Mouse (Mus musculus) E14TG2a.4 (cell line): ENCODE measurements around the gene Lrrc66.

ENCODE experiments used
- CTCF ChIP-seq: conservative IDR thresholded peaks from 2 replicates; pipeline ENCODE4 v1.5.1; 2014; ENCODE audit warnings: low read length
- POU5F1 ChIP-seq: IDR thresholded peaks from 2 replicates; pipeline ENCODE4 v1.6.1; 2014; ENCODE audit warnings: low read length, borderline replicate concordance

GRCm38 (mm10) chr5:73637337-73638107, 5.2 kb upstream of the Lrrc66 start:
- TF ChIP-seq CTCF (no peak; the same call in 1 of the 2 replicates), POU5F1 (no peak)
